Mouse (Mus musculus) adrenal gland, adult 2 months (tissue): ENCODE measurements around the gene Commd7. TPM values are rescaled to one million over a fixed set of nuclear protein-coding genes. Genes with fewer than 3 reads are reported as not detected.
"Not testable (repeated sequence)": the region's sequence is repeated elsewhere in the genome, so short reads cannot be mapped to it uniquely, and the experiment has no call there.

ENCODE experiments used
- DNase-seq: peaks from one replicate; pipeline ENCODE4 v3.0.0; 2021
- long read RNA-seq: library from polyadenylated mRNA; stranded (forward); transcript quantifications from one replicate; pipeline ENCODE4 v2.0.0, GENCODE M21; 2021
- polyA plus RNA-seq: library from polyadenylated mRNA; depleted of rRNA; stranded (reverse); fragments of >200 nt; gene quantifications from 2 replicates; pipeline ENCODE4 v1.2.3, GENCODE M21; 2012; rRNA removed
- total RNA-seq, 2 experiments: library from RNA; stranded (reverse); gene quantifications; 2 replicates each; pipeline ENCODE4 v1.2.3; 2021

Gene Commd7
- total RNA-seq: 10 to 100 TPM; 32.3 to 37.0 TPM
- polyA plus RNA-seq: 21.9 and 28.9 TPM in 2 replicates
- long read RNA-seq, transcript Commd7-201 (9 exons, 3,210 nt): major isoform, 32 of 42 reads
- long read RNA-seq, partial matches to known transcripts: 5 of 42 reads
- long read RNA-seq, other reads (novel, unspliced or antisense): 1 of 42 reads

GRCm38 (mm10) chr2:153631976-153632870 is at the start of gene Commd7:
Commd7 (minus strand) TSS chr2:153632781.
- DNase-seq: peak; percentile 94

- no peak for DNase-seq
These were observed 47.4 kb upstream of the Commd7 start for GRCm38 (mm10) chr2:153679959-153680358.

- DNase-seq: no peak
These were observed 45.0 kb upstream of the Commd7 start for GRCm38 (mm10) chr2:153677550-153677949.

- DNase-seq: no peak
These were observed 44.4 kb upstream of the Commd7 start for GRCm38 (mm10) chr2:153676944-153677343.

GRCm38 (mm10) chr2:153675364-153675763 is 42.8 kb upstream of the Commd7 start:
- DNase-seq: not testable (repeated sequence)

GRCm38 (mm10) chr2:153672619-153673018 is 40.0 kb upstream of the Commd7 start:
- DNase-seq: no peak

GRCm38 (mm10) chr2:153670111-153670510 is 37.5 kb upstream of the Commd7 start:
- peak; percentile 35 for DNase-seq

- DNase-seq: peak; percentile 13
These were observed 36.3 kb upstream of the Commd7 start for GRCm38 (mm10) chr2:153668754-153669376.

GRCm38 (mm10) chr2:153665401-153665800 is 32.8 kb upstream of the Commd7 start:
- DNase-seq: no peak

- no peak for DNase-seq
These were observed 28.0 kb upstream of the Commd7 start for GRCm38 (mm10) chr2:153660616-153661015.

GRCm38 (mm10) chr2:153657659-153658058 is 25.1 kb upstream of the Commd7 start:
- DNase-seq: not testable (repeated sequence)

- DNase-seq: no peak
These were observed 19.1 kb upstream of the Commd7 start for GRCm38 (mm10) chr2:153651681-153652080.

- DNase-seq: no peak
These were observed 17.6 kb upstream of the Commd7 start for GRCm38 (mm10) chr2:153650014-153650687.

GRCm38 (mm10) chr2:153649298-153650013 is 16.9 kb upstream of the Commd7 start, which contains the start of gene Dnmt3b:
Dnmt3b (plus strand) TSS chr2:153649450.
- DNase-seq: peak; percentile 81

- DNase-seq: no peak
These were observed 16.3 kb upstream of the Commd7 start for GRCm38 (mm10) chr2:153648773-153649297.

GRCm38 (mm10) chr2:153642999-153643398 is 10.4 kb upstream of the Commd7 start:
- DNase-seq: no peak

- no peak for DNase-seq
These were observed 9.9 kb upstream of the Commd7 start for GRCm38 (mm10) chr2:153642496-153642895.

GRCm38 (mm10) chr2:153638977-153639680 is 6.5 kb upstream of the Commd7 start:
- DNase-seq: no peak

- no peak for DNase-seq
These were observed 678 bp upstream of the Commd7 start for GRCm38 (mm10) chr2:153633259-153633658.

GRCm38 (mm10) chr2:153632871-153633226 is 268 bp upstream of the Commd7 start:
- DNase-seq: no peak

- DNase-seq: no peak
These were observed 1.6 kb downstream of the Commd7 start for GRCm38 (mm10) chr2:153630950-153631349.
